Mouse (Mus musculus): ENCODE measurements around the gene Fsip1. TPM values are rescaled to one million over a fixed set of nuclear protein-coding genes. Genes with fewer than 3 reads are reported as not detected.

The Fsip1 gene
- total and polyA plus RNA-seq, 2 experiments from 2014 or later: 0.05 TPM; not detected in 1

DNA sequence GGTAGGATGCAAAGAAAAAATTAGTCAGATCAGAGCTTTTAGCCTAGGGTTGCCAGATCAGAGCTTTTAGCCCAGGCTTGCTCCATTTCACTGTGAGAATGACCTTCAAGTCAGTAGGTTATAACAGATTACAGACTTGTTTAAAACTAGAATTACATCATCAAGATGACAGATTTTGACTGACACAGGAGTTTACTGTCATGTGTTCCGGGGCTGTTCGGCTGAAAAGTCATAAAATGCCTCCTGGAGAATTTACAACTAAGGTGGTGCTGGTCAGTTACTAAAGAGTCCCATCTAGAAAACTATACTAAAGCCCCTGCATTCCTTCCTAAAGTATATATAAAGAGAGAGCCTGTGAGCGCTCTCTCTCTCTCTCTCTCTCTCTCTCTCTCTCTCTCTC, 128.5 kb downstream of the Fsip1 start:
- TF ChIP-seq EP300 (IDR thresholded peaks at IDR 0.05; ENCODE audit: low read depth) (no peak), CTCF (IDR thresholded peaks at IDR 0.05; ENCODE audit: low read depth) (no peak)
- Histone ChIP-seq H3K9ac (replicated peaks; ENCODE audit: low read depth, low read length) (no peak overlapping the region), H3K9me3 (replicated peaks; ENCODE audit: control insufficient read depth, low read length) (no peaks in the 10 kb centered on the region), H3K36me3 (replicated peaks; ENCODE audit: control insufficient read depth, insufficient read depth, low read length) (peaks cover 6% of the 10 kb centered on the region), H3K4me2 (ENCODE audit: low read depth, low read length) (no peak overlapping the region), H3K4me3 (ENCODE audit: low read depth, low read length) (no peak overlapping the region), H3K27me3 (ENCODE audit: control insufficient read depth, insufficient read depth, low read length) (no peaks in the 10 kb centered on the region), H3K27ac (ENCODE audit: low read depth) (no peak overlapping the region), H3K4me1 (ENCODE audit: control insufficient read depth, insufficient read depth) (no peaks in the 10 kb centered on the region)
- ATAC-seq (ENCODE audit: insufficient read depth, low read depth) (no peak), DNase-seq (ENCODE audit: low spot score) (no peak)
- WGBS: 60% methylated on average over 3 of the region's 3 CpGs

DNA sequence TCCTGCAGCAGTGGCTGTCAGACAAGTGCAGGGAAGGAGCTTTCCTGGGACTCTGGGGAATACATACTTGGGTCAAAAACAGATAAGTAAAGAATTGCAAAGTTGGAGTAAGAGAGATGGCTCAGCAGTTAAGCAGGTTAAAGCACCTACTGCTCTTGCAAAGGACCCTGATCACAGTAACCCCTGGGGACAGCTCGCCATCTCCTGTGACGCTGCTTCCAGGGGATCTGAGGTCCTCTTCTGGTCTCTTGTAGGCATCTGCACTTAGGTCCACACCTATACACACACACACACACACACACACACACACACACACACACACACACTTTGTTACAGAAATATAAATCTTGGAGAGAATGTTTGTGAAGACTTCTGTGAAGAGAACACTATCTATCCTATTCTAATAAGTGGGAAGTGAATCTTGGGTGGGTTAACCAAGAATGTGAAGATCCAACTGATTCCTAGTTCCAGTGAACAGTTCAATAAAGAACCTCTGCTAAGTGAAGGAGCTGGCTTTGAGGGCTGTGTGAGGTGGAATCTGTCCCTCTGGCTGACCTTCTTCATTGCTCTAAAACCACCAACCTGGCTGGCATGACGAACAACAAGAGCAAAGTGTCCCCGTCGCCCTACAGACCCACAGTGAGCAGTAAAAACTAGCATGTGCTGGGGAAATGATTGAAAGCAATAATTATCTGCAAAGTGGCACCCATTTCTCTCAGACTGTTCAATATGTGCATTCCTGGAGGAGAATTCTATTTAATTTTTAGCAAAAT, 129.1 kb downstream of the Fsip1 start:
- Histone ChIP-seq H3K9me3 (replicated peaks; ENCODE audit: control insufficient read depth, low read length) (no peaks in the 10 kb centered on the region), H3K36me3 (replicated peaks; ENCODE audit: control insufficient read depth, insufficient read depth, low read length) (peaks cover 6% of the 10 kb centered on the region), H3K4me3 (ENCODE audit: low read depth, low read length) (no peak overlapping the region), H3K4me1 (ENCODE audit: control insufficient read depth, insufficient read depth) (no peaks in the 10 kb centered on the region), H3K27me3 (ENCODE audit: control insufficient read depth, insufficient read depth, low read length) (no peaks in the 10 kb centered on the region), H3K4me2 (ENCODE audit: low read depth, low read length) (no peak overlapping the region), H3K9ac (replicated peaks; ENCODE audit: low read depth, low read length) (no peak overlapping the region), H3K27ac (ENCODE audit: low read depth) (no peak overlapping the region)
- DNase-seq (ENCODE audit: low spot score) (no peak), ATAC-seq (ENCODE audit: insufficient read depth, low read depth) (no peak)
- no peak for TF ChIP-seq EP300 (IDR thresholded peaks at IDR 0.05; ENCODE audit: low read depth)
- TF ChIP-seq CTCF (IDR thresholded peaks at IDR 0.05; ENCODE audit: low read depth): no peak
- 82% methylated on average over 5 of the region's 5 CpGs for WGBS

DNA sequence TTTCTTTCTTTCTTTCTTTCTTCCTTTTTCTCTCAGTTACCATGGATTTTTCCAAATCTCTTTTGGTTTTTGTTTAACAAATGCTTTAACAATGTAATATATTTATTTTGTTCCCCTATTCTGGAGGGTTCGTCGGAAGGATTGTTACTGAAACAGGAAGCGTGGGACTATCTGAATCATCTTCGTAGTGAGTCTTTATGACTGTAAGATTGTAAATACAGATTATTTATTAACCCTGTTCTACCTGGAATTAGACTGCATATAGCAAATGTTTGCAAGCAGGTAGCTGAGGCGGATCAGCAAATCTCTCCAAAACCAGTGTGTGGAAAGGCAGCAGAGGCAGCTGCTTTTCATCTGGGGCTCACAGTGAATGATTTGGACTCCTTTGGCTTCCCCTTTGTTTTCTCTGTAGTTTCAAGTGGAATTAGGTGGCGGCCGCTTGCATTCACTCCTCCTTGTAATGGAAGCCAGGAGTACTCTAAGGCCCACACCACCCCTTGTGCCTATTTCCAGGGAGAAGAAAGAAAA, 130.8 kb downstream of the Fsip1 start:
- Histone ChIP-seq H3K4me3 (ENCODE audit: low read depth, low read length) (no peak overlapping the region), H3K9me3 (replicated peaks; ENCODE audit: control insufficient read depth, low read length) (no peaks in the 10 kb centered on the region), H3K27ac (ENCODE audit: low read depth) (no peak overlapping the region), H3K4me1 (ENCODE audit: control insufficient read depth, insufficient read depth) (no peaks in the 10 kb centered on the region), H3K4me2 (ENCODE audit: low read depth, low read length) (no peak overlapping the region), H3K36me3 (replicated peaks; ENCODE audit: control insufficient read depth, insufficient read depth, low read length) (peaks cover 6% of the 10 kb centered on the region), H3K27me3 (ENCODE audit: control insufficient read depth, insufficient read depth, low read length) (no peaks in the 10 kb centered on the region), H3K9ac (replicated peaks; ENCODE audit: low read depth, low read length) (no peak overlapping the region)
- ATAC-seq (ENCODE audit: insufficient read depth, low read depth) (no peak), DNase-seq (ENCODE audit: low spot score) (no peak)
- WGBS: 79% methylated on average over 7 of the region's 7 CpGs
- no peak for TF ChIP-seq CTCF (IDR thresholded peaks at IDR 0.05; ENCODE audit: low read depth)
- TF ChIP-seq EP300 (IDR thresholded peaks at IDR 0.05; ENCODE audit: low read depth): no peak

DNA sequence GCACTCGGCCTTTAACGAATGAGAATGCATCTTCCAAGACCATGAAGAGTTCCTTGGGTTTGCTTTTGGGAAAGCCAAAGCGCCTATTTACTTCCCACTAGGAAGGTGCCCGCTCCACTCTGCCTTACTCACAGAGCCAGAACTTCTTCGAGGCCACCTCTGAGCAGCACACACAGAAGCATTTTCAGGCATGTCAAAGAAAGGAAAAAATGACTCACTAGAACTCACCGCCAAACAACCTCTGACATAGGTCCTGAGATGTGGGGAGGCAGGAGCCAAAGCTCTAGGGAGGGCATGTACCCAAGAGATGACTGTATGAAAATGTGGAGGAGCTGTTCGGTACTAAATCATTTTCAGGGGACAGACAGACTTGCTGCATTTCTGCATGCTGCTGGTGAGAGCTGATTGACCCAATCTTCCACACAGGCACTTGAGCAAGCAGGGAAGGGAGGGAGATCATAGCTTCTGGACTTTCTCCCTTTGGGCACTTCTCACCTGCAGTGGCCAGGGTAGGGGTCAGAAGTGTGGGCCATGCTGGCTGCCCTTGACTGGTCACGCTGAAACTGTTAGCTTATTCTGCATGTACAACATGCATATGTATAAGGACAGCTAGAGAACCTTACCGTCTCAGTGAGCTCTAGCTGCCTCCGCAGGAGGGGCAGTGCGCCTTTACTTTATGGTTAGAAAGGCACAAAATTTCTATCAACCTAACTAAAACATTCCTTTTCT, 131.4 kb downstream of the Fsip1 start:
- Histone ChIP-seq H3K27me3 (ENCODE audit: control insufficient read depth, insufficient read depth, low read length) (no peaks in the 10 kb centered on the region), H3K27ac (ENCODE audit: low read depth) (no peak overlapping the region), H3K4me2 (ENCODE audit: low read depth, low read length) (no peak overlapping the region), H3K4me3 (ENCODE audit: low read depth, low read length) (no peak overlapping the region), H3K9me3 (replicated peaks; ENCODE audit: control insufficient read depth, low read length) (no peaks in the 10 kb centered on the region), H3K36me3 (replicated peaks; ENCODE audit: control insufficient read depth, insufficient read depth, low read length) (peaks cover 6% of the 10 kb centered on the region), H3K4me1 (ENCODE audit: control insufficient read depth, insufficient read depth) (no peaks in the 10 kb centered on the region), H3K9ac (replicated peaks; ENCODE audit: low read depth, low read length) (no peak overlapping the region)
- no peak for ATAC-seq (ENCODE audit: insufficient read depth, low read depth)
- DNase-seq (ENCODE audit: low spot score): no peak
- WGBS: 77% methylated on average over 11 of the region's 11 CpGs
- no peak for TF ChIP-seq CTCF (IDR thresholded peaks at IDR 0.05; ENCODE audit: low read depth)
- no peak for TF ChIP-seq EP300 (IDR thresholded peaks at IDR 0.05; ENCODE audit: low read depth)

DNA sequence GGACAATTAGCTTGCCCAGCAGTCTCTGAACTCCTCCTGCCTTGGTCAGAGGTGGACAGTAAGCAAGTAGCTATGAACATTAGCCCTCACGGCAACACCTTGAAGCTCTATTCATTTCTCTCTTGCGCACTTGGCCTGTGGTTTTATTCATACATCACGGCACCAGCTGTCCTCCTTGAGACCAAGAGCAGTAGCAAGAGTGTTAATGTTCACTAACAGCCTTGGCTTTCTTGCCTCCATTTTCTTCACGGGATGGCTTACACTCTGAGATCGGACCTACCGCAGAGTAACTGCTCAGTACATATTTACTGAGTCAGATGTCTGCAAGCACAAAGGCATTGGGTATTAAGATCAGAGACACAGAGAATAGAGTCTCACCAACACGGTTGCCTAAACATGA, 132.3 kb downstream of the Fsip1 start:
- H3K36me3 ChIP-seq (replicated peaks; ENCODE audit: control insufficient read depth, insufficient read depth, low read length): peaks cover 6% of the 10 kb centered on the region
- no peak overlapping the region for H3K4me3 ChIP-seq (ENCODE audit: low read depth, low read length)
- H3K9me3 ChIP-seq (replicated peaks; ENCODE audit: control insufficient read depth, low read length): no peaks in the 10 kb centered on the region
- 88% methylated on average over 7 of the region's 7 CpGs for WGBS
- H3K4me2 ChIP-seq (ENCODE audit: low read depth, low read length): no peak overlapping the region
- H3K27ac ChIP-seq (ENCODE audit: low read depth): no peak overlapping the region
- H3K27me3 ChIP-seq (ENCODE audit: control insufficient read depth, insufficient read depth, low read length): no peaks in the 10 kb centered on the region
- H3K4me1 ChIP-seq (ENCODE audit: control insufficient read depth, insufficient read depth): no peaks in the 10 kb centered on the region
- no peak for TF ChIP-seq CTCF (IDR thresholded peaks at IDR 0.05; ENCODE audit: low read depth)
- TF ChIP-seq EP300 (IDR thresholded peaks at IDR 0.05; ENCODE audit: low read depth): no peak
- no peak for DNase-seq (ENCODE audit: low spot score)
- no peak overlapping the region for H3K9ac ChIP-seq (replicated peaks; ENCODE audit: low read depth, low read length)
- ATAC-seq (ENCODE audit: insufficient read depth, low read depth): no peak

Measured in heart, postnatal 0 days (tissue).